Mouse (Mus musculus) heart, embryonic 14.5 days (tissue): ENCODE data around the gene Zic5. TPM values are rescaled to one million over a fixed set of nuclear protein-coding genes. Genes with fewer than 3 reads are reported as not detected.

Source experiments
- ATAC-seq: fragments of 200-750 bp; cut with Nextera tagmentation; 2 replicates; pipeline ENCODE4 v1.8.0; 2017; ENCODE audit warnings: low read depth, moderate TSS enrichment; ENCODE audit not compliant: insufficient number of reproducible peaks, insufficient read depth, low FRiP score
- H3K27ac ChIP-seq, 2 experiments: fragments of 200-500 bp in 1 of 2; fragments of 300-500 bp in 1 of 2; sonication (generic) in 1 of 2; replicated peaks in 1 of 2; 2 replicates each; pipeline ENCODE4 v1.5.1; 2012 to 2014; ENCODE audit warnings: low read depth in 2 of 2, low read length in 2 of 2, control low read depth in 1 of 2, mild to moderate bottlenecking in 1 of 2, mixed read lengths in 1 of 2; ENCODE audit not compliant: control insufficient read depth in 1 of 2, insufficient read depth in 1 of 2
- H3K27me3 ChIP-seq: fragments of 300-500 bp; sonication (generic); 2 replicates; pipeline ENCODE4 v1.6.1; 2014; ENCODE audit warnings: mild to moderate bottlenecking, low read length, control low read depth; ENCODE audit not compliant: control insufficient read depth, insufficient read depth
- H3K36me3 ChIP-seq: fragments of 300-500 bp; sonication (generic); 2 replicates; pipeline ENCODE4 v1.6.1; 2014; ENCODE audit warnings: mild to moderate bottlenecking, control low read depth, low read length, mixed read lengths; ENCODE audit not compliant: control insufficient read depth, insufficient read depth
- H3K4me1 ChIP-seq, 2 experiments: fragments of 200-500 bp in 1 of 2; fragments of 300-500 bp in 1 of 2; sonication (generic) in 1 of 2; 2 replicates each; pipeline ENCODE4 v1.6.1; 2012 to 2014; ENCODE audit warnings: low read length in 2 of 2, control low read depth in 1 of 2, mixed read lengths in 1 of 2; ENCODE audit not compliant: control insufficient read depth in 2 of 2, insufficient read depth in 2 of 2
- H3K4me2 ChIP-seq: fragments of 300-500 bp; sonication (generic); 2 replicates; pipeline ENCODE4 v1.6.1; 2014; ENCODE audit warnings: mild to moderate bottlenecking, low read length
- H3K4me3 ChIP-seq, 2 experiments: fragments of 200-500 bp in 1 of 2; fragments of 300-500 bp in 1 of 2; sonication (generic) in 1 of 2; 2 replicates each; pipeline ENCODE4 v1.5.1; 2012 to 2014; ENCODE audit warnings: low read length in 2 of 2, mild to moderate bottlenecking in 2 of 2, control low read depth in 1 of 2, low read depth in 1 of 2, moderate library complexity in 1 of 2; ENCODE audit not compliant: control insufficient read depth in 1 of 2, insufficient read depth in 1 of 2
- H3K9ac ChIP-seq: fragments of 300-500 bp; sonication (generic); 2 replicates; pipeline ENCODE4 v1.6.1; 2014; ENCODE audit warnings: mild to moderate bottlenecking, low read length
- H3K9me3 ChIP-seq: fragments of 300-500 bp; sonication (generic); 2 replicates; pipeline ENCODE4 v1.6.1; 2016; ENCODE audit warnings: low read length, control low read depth; ENCODE audit not compliant: control insufficient read depth
- WGBS: fragments of 180-500 bp; shearing (Covaris S2); extraction: QIAGEN DNeasy Blood & Tissue Kit; methylation state at CpG from one replicate; pipeline ENCODE4 v1.1.7; 2014; 5-methylcytosine and 5-hydroxymethylcytosine counted together
- polyA plus RNA-seq: library from polyadenylated mRNA; unstranded; fragments of >200 nt; fragmentation: Nextera tagmentation; extraction: Ambion mirVana; gene quantifications from 2 replicates; pipeline ENCODE4 v1.2.1, GENCODE M21; 2014

The Zic5 gene
- polyA plus RNA-seq, 1 experiment from 2014 or later = 0.09 TPM

DNA sequence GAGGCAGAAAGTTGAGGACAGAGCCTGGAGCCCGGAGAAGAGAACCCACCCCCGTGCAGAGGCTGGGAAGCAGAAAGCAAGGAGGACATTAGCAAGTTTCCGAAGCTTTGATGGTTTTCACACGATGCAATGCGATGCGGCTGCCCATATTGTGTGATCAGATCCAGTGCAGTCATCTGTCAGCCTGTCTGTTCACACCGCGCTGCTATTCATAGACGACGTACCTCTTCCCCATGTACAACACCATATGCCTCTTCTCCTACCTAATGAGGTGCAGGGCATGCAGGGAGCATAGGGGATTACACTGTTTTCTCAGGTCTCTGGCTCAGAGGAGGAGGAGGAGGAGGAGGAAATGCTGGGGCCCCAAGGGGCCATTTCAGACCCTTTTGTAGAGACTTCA is 28.6 kb downstream of the Zic5 start:
- H3K9me3 ChIP-seq = no peaks in the 10 kb centered on the region
- no peak overlapping the region for H3K9ac ChIP-seq
- peak overlapping the region; percentile 26; the same call in 1 of the 2 replicates for H3K4me2 ChIP-seq
- no peaks in the 10 kb centered on the region for H3K36me3 ChIP-seq
- no peak for ATAC-seq
- no peak overlapping the region for H3K27ac ChIP-seq
- no peak overlapping the region for H3K4me3 ChIP-seq
- 31% methylated on average over 10 of the region's 10 CpGs for WGBS
- H3K4me1 ChIP-seq = no peaks in the 10 kb centered on the region
- no peaks in the 10 kb centered on the region for H3K27me3 ChIP-seq

- WGBS = 86% methylated on average over 10 of the region's 10 CpGs
- H3K4me3 ChIP-seq = no peak overlapping the region
- no peak overlapping the region for H3K4me2 ChIP-seq
- no peak overlapping the region for H3K27ac ChIP-seq
- no peak for ATAC-seq
- H3K4me1 ChIP-seq = no peaks in the 10 kb centered on the region
- no peaks in the 10 kb centered on the region for H3K36me3 ChIP-seq
- no peaks in the 10 kb centered on the region for H3K27me3 ChIP-seq
- H3K9ac ChIP-seq = no peak overlapping the region
- H3K9me3 ChIP-seq = no peaks in the 10 kb centered on the region
These were observed 31.4 kb downstream of the Zic5 start for GRCm38 (mm10) chr14:122434039-122434438.

DNA sequence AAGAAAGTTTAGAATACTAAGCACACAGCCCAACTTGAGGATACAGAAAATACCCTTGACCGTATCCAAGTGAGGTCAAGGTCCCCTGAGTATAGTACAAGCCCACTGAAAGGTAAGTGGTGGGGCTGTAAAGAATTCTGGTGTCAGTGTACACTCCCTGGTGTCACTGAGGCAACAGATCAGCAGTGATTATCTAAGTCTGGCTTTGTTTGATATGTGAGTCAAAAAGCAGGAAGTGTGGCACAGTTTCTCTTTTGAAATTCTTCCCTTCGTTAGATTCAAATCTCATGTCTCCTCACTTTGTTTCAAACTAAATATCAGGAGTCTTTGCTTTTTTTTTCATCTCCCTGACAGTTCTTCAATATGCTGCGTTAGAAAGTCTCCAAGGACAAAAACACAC is 32.9 kb downstream of the Zic5 start:
- ATAC-seq = no peak
- Histone ChIP-seq H3K27ac (no peak overlapping the region), H3K4me1 (no peaks in the 10 kb centered on the region), H3K9ac (no peak overlapping the region), H3K27me3 (no peaks in the 10 kb centered on the region), H3K4me2 (no peak overlapping the region), H3K4me3 (no peak overlapping the region), H3K9me3 (no peaks in the 10 kb centered on the region), H3K36me3 (no peaks in the 10 kb centered on the region)
- WGBS = 67% methylated on average over 3 of the region's 3 CpGs

DNA sequence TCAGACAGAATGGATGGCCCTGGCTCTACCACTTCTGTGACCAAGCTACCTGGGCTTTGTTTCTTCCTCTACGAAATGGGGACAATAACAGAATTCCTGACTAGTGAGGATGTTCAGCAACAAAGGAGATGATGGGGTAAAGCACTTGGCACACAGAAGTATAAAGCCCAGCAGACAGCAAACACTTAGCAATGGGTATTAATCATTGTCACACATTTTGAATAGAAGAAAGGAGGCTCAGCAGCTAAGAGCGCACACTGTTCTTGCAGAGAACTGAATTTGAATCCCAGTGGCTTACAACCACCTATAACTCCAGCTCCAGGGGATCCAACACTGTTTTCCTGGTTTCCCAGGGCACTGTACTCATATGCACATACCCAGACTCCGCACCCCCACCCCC is 37.8 kb downstream of the Zic5 start:
- Histone ChIP-seq H3K4me3 (no peak overlapping the region), H3K4me1 (no peaks in the 10 kb centered on the region), H3K36me3 (no peaks in the 10 kb centered on the region), H3K27ac (no peak overlapping the region), H3K4me2 (no peak overlapping the region), H3K9me3 (no peaks in the 10 kb centered on the region), H3K9ac (no peak overlapping the region), H3K27me3 (no peaks in the 10 kb centered on the region)
- WGBS = 87% methylated on average over 3 of the region's 3 CpGs
- no peak for ATAC-seq

GRCm38 (mm10) chr14:122427204-122427560 is 38.3 kb downstream of the Zic5 start:
- no peak overlapping the region for H3K27ac ChIP-seq
- WGBS = 74% methylated on average over 8 of the region's 8 CpGs
- no peak overlapping the region for H3K4me2 ChIP-seq
- no peaks in the 10 kb centered on the region for H3K27me3 ChIP-seq
- ATAC-seq = no peak
- no peak overlapping the region for H3K9ac ChIP-seq
- H3K36me3 ChIP-seq = no peaks in the 10 kb centered on the region
- H3K4me3 ChIP-seq = no peak overlapping the region
- H3K9me3 ChIP-seq = no peaks in the 10 kb centered on the region
- no peaks in the 10 kb centered on the region for H3K4me1 ChIP-seq

DNA sequence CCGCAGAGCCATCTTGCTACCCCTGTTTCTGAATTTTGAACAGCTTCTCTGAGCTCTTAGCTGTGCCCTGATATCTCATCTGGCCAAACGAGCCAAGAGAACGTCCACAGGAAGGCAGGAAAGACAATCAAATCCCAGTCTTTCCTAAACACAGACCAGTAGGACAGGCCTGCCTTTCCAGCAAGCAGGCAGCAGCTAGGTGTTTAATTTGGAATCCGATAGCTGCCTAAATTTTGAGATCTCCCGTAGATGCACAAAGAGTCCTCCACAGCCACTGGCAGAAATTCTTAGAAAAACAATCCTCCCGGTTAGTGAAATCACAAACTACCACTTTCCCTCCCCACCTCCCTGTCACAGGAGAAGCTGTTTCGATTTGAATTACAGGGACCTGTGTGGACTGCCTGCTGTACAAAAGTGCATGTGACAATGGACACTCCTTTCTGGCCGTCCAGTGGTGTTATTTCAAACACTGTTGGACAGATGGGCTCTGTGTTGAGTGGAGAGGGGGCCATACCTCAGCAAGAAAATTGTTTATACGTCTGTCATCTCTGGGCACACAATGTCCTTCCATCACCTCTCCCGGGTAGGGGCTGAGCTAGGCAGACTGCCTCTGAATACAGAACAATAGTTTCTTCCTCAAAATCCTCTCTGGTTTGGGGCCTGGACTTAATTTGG is 38.8 kb downstream of the Zic5 start:
- 56% methylated on average over 10 of the region's 10 CpGs for WGBS
- Histone ChIP-seq H3K9me3 (no peaks in the 10 kb centered on the region), H3K4me2 (no peak overlapping the region), H3K27ac (no peak overlapping the region), H3K9ac (no peak overlapping the region), H3K27me3 (no peaks in the 10 kb centered on the region), H3K4me1 (no peaks in the 10 kb centered on the region), H3K36me3 (no peaks in the 10 kb centered on the region), H3K4me3 (no peak overlapping the region)
- no peak for ATAC-seq

DNA sequence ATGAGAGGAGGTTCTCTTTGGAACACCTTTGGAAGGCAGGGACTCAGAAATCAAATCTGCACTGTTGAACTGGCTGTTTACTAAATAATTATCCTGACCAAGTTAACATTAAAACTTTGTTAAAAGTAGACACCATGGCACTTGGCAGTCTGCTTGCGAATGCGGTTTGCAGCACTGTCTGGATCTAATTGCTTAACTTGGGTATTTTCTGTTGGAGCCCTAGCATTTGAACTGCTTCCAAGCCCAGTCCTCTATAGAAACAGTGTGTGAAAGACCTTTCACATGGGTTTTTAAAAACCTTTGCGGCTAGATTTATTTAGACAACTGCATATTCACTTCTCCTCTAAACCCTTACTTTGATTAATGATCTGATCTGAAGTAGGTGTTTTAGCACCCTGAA is 41.0 kb downstream of the Zic5 start:
- no peaks in the 10 kb centered on the region for H3K9me3 ChIP-seq
- no peak overlapping the region for H3K9ac ChIP-seq
- H3K36me3 ChIP-seq = no peaks in the 10 kb centered on the region
- H3K27ac ChIP-seq = no peak overlapping the region
- WGBS = 90% methylated on average over 3 of the region's 3 CpGs
- H3K4me1 ChIP-seq = no peaks in the 10 kb centered on the region
- no peak overlapping the region for H3K4me3 ChIP-seq
- H3K27me3 ChIP-seq = no peaks in the 10 kb centered on the region
- no peak overlapping the region for H3K4me2 ChIP-seq
- no peak for ATAC-seq

GRCm38 (mm10) chr14:122416166-122416771 is 49.2 kb downstream of the Zic5 start:
- Histone ChIP-seq H3K9ac (no peak overlapping the region), H3K4me3 (no peak overlapping the region), H3K9me3 (no peaks in the 10 kb centered on the region), H3K4me1 (no peaks in the 10 kb centered on the region), H3K4me2 (no peak overlapping the region), H3K27me3 (peaks cover 7% of the 10 kb centered on the region; the same call in 1 of the 2 replicates), H3K27ac (no peak overlapping the region), H3K36me3 (no peaks in the 10 kb centered on the region)
- no peak for ATAC-seq
- WGBS = 47% methylated on average over 4 of the region's 4 CpGs
